Mouse (Mus musculus): ENCODE measurements around the gene Ooep. TPM values are rescaled to one million over a fixed set of nuclear protein-coding genes. Genes with fewer than 3 reads are reported as not detected.

The Ooep gene
- polyA plus RNA-seq, 1 experiment from 2014 or later: 4.0 TPM

DNA sequence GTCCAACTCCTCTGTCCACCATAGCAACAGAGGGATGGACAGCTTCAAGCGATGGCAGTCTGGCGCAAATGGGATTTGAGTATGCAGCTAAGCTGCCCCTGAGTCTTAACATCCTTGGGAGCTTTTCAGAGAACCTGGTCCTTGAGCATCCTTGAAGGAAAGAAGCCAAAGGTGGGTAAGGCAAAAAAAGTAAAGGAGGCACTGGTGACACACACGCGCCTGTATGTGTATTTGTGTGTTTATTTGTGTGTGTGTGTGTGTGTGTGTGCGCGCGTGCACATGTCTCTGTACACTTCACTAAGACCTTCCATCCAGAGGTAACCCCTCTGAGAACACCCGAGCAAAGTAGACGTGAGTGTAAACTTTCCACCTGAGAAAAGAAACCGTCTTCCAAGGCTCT is 15.2 kb upstream of the Ooep start:
- H3K9me3 ChIP-seq (ENCODE audit: control insufficient read depth, low read length): no peaks in the 10 kb centered on the region
- peaks cover 9% of the 10 kb centered on the region for H3K4me1 ChIP-seq (replicated peaks; ENCODE audit: control insufficient read depth, insufficient read depth, low read length)
- no peak for ATAC-seq
- no peaks in the 10 kb centered on the region for H3K36me3 ChIP-seq (ENCODE audit: control insufficient read depth, insufficient read depth)
- H3K9ac ChIP-seq (replicated peaks; ENCODE audit: low read depth, low read length): no peak overlapping the region
- H3K27me3 ChIP-seq (replicated peaks; ENCODE audit: control insufficient read depth, insufficient read depth, low read length): peaks cover 40% of the 10 kb centered on the region
- H3K4me3 ChIP-seq (replicated peaks; ENCODE audit: low read length): no peak overlapping the region
- WGBS: 91% methylated on average over 10 of the region's 10 CpGs
- H3K4me2 ChIP-seq (ENCODE audit: low read length): no peak overlapping the region
- no peak overlapping the region for H3K27ac ChIP-seq (ENCODE audit: low read length)

DNA sequence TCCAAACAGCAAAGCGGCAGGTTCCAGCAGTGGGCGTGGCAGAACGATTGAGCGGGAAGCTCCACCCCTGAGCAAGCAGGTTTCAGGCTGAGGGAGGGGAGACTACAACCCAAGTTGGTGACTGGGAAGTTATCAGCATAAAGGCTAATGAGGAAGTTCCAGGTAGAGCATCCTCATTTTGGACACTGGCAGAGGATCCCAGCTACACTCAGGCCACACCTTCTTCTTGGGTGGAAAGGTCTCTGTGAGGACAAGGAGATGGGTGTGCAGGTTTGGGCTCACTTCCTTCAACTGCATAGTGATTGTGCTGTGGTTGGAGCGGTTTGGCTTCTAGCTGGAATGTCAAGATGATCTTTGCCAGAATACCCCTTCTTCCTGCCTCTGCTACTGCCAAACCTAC is 11.5 kb upstream of the Ooep start:
- H3K4me3 ChIP-seq (replicated peaks; ENCODE audit: low read length): no peak overlapping the region
- no peak overlapping the region for H3K9ac ChIP-seq (replicated peaks; ENCODE audit: low read depth, low read length)
- no peaks in the 10 kb centered on the region for H3K4me1 ChIP-seq (replicated peaks; ENCODE audit: control insufficient read depth, insufficient read depth, low read length)
- no peak overlapping the region for H3K4me2 ChIP-seq (ENCODE audit: low read length)
- 67% methylated on average over 5 of the region's 5 CpGs for WGBS
- ATAC-seq: no peak
- H3K9me3 ChIP-seq (ENCODE audit: control insufficient read depth, low read length): no peaks in the 10 kb centered on the region
- peaks cover 15% of the 10 kb centered on the region for H3K27me3 ChIP-seq (replicated peaks; ENCODE audit: control insufficient read depth, insufficient read depth, low read length)
- no peaks in the 10 kb centered on the region for H3K36me3 ChIP-seq (ENCODE audit: control insufficient read depth, insufficient read depth)
- H3K27ac ChIP-seq (ENCODE audit: low read length): no peak overlapping the region

GRCm38 (mm10) chr9:78386947-78387346 is 8.4 kb upstream of the Ooep start:
- Histone ChIP-seq H3K4me3 (replicated peaks; ENCODE audit: low read length) (no peak overlapping the region), H3K9me3 (ENCODE audit: control insufficient read depth, low read length) (no peaks in the 10 kb centered on the region), H3K36me3 (ENCODE audit: control insufficient read depth, insufficient read depth) (no peaks in the 10 kb centered on the region), H3K4me2 (ENCODE audit: low read length) (no peak overlapping the region), H3K9ac (replicated peaks; ENCODE audit: low read depth, low read length) (no peak overlapping the region), H3K27me3 (replicated peaks; ENCODE audit: control insufficient read depth, insufficient read depth, low read length) (no peaks in the 10 kb centered on the region), H3K4me1 (replicated peaks; ENCODE audit: control insufficient read depth, insufficient read depth, low read length) (no peaks in the 10 kb centered on the region), H3K27ac (ENCODE audit: low read length) (no peak overlapping the region)
- WGBS: 92% methylated on average over 7 of the region's 7 CpGs
- no peak for ATAC-seq

- Histone ChIP-seq H3K4me1 (replicated peaks; ENCODE audit: control insufficient read depth, insufficient read depth, low read length) (no peaks in the 10 kb centered on the region), H3K9me3 (ENCODE audit: control insufficient read depth, low read length) (no peaks in the 10 kb centered on the region), H3K27ac (ENCODE audit: low read length) (no peak overlapping the region), H3K9ac (replicated peaks; ENCODE audit: low read depth, low read length) (no peak overlapping the region), H3K4me2 (ENCODE audit: low read length) (no peak overlapping the region), H3K27me3 (replicated peaks; ENCODE audit: control insufficient read depth, insufficient read depth, low read length) (no peaks in the 10 kb centered on the region), H3K36me3 (ENCODE audit: control insufficient read depth, insufficient read depth) (no peaks in the 10 kb centered on the region), H3K4me3 (replicated peaks; ENCODE audit: low read length) (no peak overlapping the region)
- no peak for ATAC-seq
- 45% methylated on average over 3 of the region's 3 CpGs for WGBS
Observed at GRCm38 (mm10) chr9:78385893-78386292, 7.4 kb upstream of the Ooep start.

DNA sequence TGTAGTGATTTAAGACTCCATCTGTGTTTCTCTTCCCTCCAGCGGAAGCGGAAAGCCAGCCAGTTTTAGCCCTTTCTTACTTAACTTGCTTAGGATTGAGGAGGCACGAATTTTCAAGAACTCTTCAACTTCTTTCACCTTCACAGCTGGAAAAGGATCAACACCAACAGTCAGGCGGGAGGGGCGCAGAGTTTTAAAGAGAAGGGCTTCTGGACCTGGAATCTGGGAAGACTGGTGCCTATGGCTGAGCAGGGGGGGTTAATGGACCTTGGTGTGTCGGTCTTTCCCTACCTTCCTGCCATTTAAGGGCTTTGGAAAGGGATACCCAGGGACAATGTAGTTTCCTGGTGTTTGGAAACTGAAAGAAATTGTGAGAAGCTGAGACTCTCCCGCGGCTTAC is 979 bp downstream of the Ooep start:
- Histone ChIP-seq H3K27ac (ENCODE audit: low read length) (no peak overlapping the region), H3K4me1 (replicated peaks; ENCODE audit: control insufficient read depth, insufficient read depth, low read length) (peaks cover 14% of the 10 kb centered on the region), H3K4me3 (replicated peaks; ENCODE audit: low read length) (peak overlapping the region; percentile 42), H3K9me3 (ENCODE audit: control insufficient read depth, low read length) (no peaks in the 10 kb centered on the region), H3K36me3 (ENCODE audit: control insufficient read depth, insufficient read depth) (no peaks in the 10 kb centered on the region), H3K27me3 (replicated peaks; ENCODE audit: control insufficient read depth, insufficient read depth, low read length) (no peaks in the 10 kb centered on the region), H3K4me2 (ENCODE audit: low read length) (peak overlapping the region; percentile 80), H3K9ac (replicated peaks; ENCODE audit: low read depth, low read length) (peak overlapping the region; percentile 58)
- WGBS: 18% methylated on average over 8 of the region's 8 CpGs
- ATAC-seq: no peak

- Histone ChIP-seq H3K36me3 (ENCODE audit: control insufficient read depth, insufficient read depth) (no peaks in the 10 kb centered on the region), H3K9ac (replicated peaks; ENCODE audit: low read depth, low read length) (no peak overlapping the region), H3K4me1 (replicated peaks; ENCODE audit: control insufficient read depth, insufficient read depth, low read length) (peaks cover 14% of the 10 kb centered on the region), H3K27me3 (replicated peaks; ENCODE audit: control insufficient read depth, insufficient read depth, low read length) (no peaks in the 10 kb centered on the region), H3K9me3 (ENCODE audit: control insufficient read depth, low read length) (no peaks in the 10 kb centered on the region), H3K4me3 (replicated peaks; ENCODE audit: low read length) (no peak overlapping the region), H3K4me2 (ENCODE audit: low read length) (no peak overlapping the region), H3K27ac (ENCODE audit: low read length) (no peak overlapping the region)
- ATAC-seq: no peak
- WGBS: 86% methylated on average over 4 of the region's 4 CpGs
Observed at GRCm38 (mm10) chr9:78375486-78375885, 3.0 kb downstream of the Ooep start.

DNA sequence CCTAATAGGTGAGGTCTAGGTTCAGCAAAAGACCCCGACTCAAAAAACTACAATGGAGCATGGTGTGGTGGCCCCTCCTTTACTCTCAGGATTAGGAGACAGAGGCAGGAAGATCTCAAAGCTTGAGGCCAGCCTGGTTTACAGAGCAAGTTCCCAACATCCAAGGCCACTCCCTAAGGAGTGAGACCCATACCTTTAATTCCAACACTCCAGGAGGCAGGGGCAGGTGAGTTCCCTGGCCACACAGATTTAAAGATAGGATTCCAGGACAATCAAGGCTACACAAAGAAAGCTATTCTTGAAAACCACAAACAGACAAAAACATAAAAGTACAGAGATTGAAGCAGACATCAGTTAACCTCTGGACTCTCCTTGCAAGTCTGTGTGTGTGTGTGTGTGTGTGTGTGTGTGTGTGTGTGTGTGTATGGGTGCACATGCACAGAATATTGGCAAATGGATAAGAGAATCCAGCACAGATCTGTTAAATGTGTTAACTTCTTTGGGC is 3.6 kb downstream of the Ooep start:
- Histone ChIP-seq H3K4me1 (replicated peaks; ENCODE audit: control insufficient read depth, insufficient read depth, low read length) (peaks cover 14% of the 10 kb centered on the region), H3K4me3 (replicated peaks; ENCODE audit: low read length) (no peak overlapping the region), H3K9me3 (ENCODE audit: control insufficient read depth, low read length) (no peaks in the 10 kb centered on the region), H3K27ac (ENCODE audit: low read length) (no peak overlapping the region), H3K36me3 (ENCODE audit: control insufficient read depth, insufficient read depth) (no peaks in the 10 kb centered on the region), H3K27me3 (replicated peaks; ENCODE audit: control insufficient read depth, insufficient read depth, low read length) (no peaks in the 10 kb centered on the region), H3K9ac (replicated peaks; ENCODE audit: low read depth, low read length) (no peak overlapping the region), H3K4me2 (ENCODE audit: low read length) (no peak overlapping the region)
- WGBS: 76% methylated on average over 1 of the region's 1 CpGs
- no peak for ATAC-seq

DNA sequence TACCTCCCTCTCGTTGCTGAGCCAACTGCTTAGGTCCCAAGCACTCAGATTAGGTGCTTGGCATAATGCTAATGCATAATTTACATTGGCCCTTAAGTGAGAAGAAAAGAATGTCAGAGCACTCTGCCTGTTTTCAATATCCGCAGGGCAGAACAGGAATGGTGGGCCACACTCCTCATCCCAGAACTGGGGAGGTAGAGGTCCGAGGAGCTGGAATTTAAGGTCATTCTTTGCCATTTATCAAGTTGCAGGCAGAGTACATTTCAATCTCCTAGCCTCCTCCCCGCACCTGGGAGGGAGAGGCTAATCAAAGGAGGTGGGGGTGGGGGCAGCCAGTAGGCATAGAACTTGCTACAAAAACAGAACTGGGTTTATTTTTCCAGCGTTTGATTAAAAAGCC is 4.1 kb downstream of the Ooep start:
- no peak for ATAC-seq
- Histone ChIP-seq H3K9ac (replicated peaks; ENCODE audit: low read depth, low read length) (no peak overlapping the region), H3K4me3 (replicated peaks; ENCODE audit: low read length) (no peak overlapping the region), H3K4me2 (ENCODE audit: low read length) (no peak overlapping the region), H3K27ac (ENCODE audit: low read length) (no peak overlapping the region), H3K36me3 (ENCODE audit: control insufficient read depth, insufficient read depth) (no peaks in the 10 kb centered on the region), H3K27me3 (replicated peaks; ENCODE audit: control insufficient read depth, insufficient read depth, low read length) (no peaks in the 10 kb centered on the region), H3K9me3 (ENCODE audit: control insufficient read depth, low read length) (no peaks in the 10 kb centered on the region), H3K4me1 (replicated peaks; ENCODE audit: control insufficient read depth, insufficient read depth, low read length) (peaks cover 14% of the 10 kb centered on the region)
- WGBS: 64% methylated on average over 5 of the region's 5 CpGs

GRCm38 (mm10) chr9:78372827-78373504 is 5.6 kb downstream of the Ooep start:
- no peaks in the 10 kb centered on the region for H3K27me3 ChIP-seq (replicated peaks; ENCODE audit: control insufficient read depth, insufficient read depth, low read length)
- no peak overlapping the region for H3K9ac ChIP-seq (replicated peaks; ENCODE audit: low read depth, low read length)
- H3K4me3 ChIP-seq (replicated peaks; ENCODE audit: low read length): no peak overlapping the region
- H3K36me3 ChIP-seq (ENCODE audit: control insufficient read depth, insufficient read depth): no peaks in the 10 kb centered on the region
- no peak overlapping the region for H3K4me2 ChIP-seq (ENCODE audit: low read length)
- no peak for ATAC-seq
- H3K9me3 ChIP-seq (ENCODE audit: control insufficient read depth, low read length): no peaks in the 10 kb centered on the region
- peaks cover 6% of the 10 kb centered on the region for H3K4me1 ChIP-seq (replicated peaks; ENCODE audit: control insufficient read depth, insufficient read depth, low read length)
- no peak overlapping the region for H3K27ac ChIP-seq (ENCODE audit: low read length)
- 86% methylated on average over 10 of the region's 10 CpGs for WGBS

GRCm38 (mm10) chr9:78371441-78371840 is 7.1 kb downstream of the Ooep start:
- no peaks in the 10 kb centered on the region for H3K9me3 ChIP-seq (ENCODE audit: control insufficient read depth, low read length)
- H3K27ac ChIP-seq (ENCODE audit: low read length): no peak overlapping the region
- H3K9ac ChIP-seq (replicated peaks; ENCODE audit: low read depth, low read length): no peak overlapping the region
- 98% methylated on average over 3 of the region's 3 CpGs for WGBS
- ATAC-seq: no peak
- no peaks in the 10 kb centered on the region for H3K36me3 ChIP-seq (ENCODE audit: control insufficient read depth, insufficient read depth)
- H3K4me1 ChIP-seq (replicated peaks; ENCODE audit: control insufficient read depth, insufficient read depth, low read length): no peaks in the 10 kb centered on the region
- no peak overlapping the region for H3K4me3 ChIP-seq (replicated peaks; ENCODE audit: low read length)
- no peak overlapping the region for H3K4me2 ChIP-seq (ENCODE audit: low read length)
- no peaks in the 10 kb centered on the region for H3K27me3 ChIP-seq (replicated peaks; ENCODE audit: control insufficient read depth, insufficient read depth, low read length)
